Mouse (Mus musculus): Measurements from ENCODE around the gene Ppp1r13b. TPM values are rescaled to one million over a fixed set of nuclear protein-coding genes. Genes with fewer than 3 reads are reported as not detected.

Ppp1r13b gene
- polyA plus RNA-seq, 1 experiment = 0.81 TPM

DNA sequence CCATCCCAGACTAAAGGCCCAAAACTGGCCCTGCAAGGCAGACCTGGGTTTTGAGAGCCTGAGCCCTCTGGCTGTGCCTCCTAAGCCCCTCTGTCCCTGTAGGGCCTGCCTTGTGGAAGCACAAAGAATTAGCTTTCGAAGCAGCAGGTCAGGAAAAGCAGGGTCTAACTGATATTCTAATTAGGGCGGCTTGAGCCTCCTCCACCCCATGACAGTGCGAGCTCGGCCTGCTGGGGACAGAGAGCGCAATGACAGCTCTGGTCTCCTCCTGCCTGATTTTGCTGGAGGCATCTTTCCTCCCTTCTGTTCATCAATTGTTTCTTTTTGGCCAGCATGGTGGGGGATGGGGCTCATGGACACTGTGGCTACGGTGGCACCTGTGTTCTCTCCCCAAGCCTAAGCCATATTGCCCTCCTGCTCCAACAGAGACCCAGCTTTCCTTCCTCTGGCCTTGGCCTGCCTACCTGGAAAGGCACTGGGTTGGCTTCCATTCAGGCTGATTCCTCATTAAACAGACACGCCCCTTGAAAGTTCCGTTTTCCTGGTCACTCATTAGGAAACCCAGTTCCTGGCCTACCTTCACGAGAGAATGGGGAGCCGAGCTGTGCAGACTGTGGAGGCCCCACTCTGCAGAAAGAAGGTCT, 35.6 kb upstream of the Ppp1r13b start:
- no peak for TF ChIP-seq TAL1 (IDR thresholded peaks at IDR 0.05; ENCODE audit: low read length)
- TF ChIP-seq GATA1 (IDR thresholded peaks at IDR 0.05; ENCODE audit: low read length) = no peak
- H3K4me1 ChIP-seq (ENCODE audit: control insufficient read depth) = peaks cover 51% of the 10 kb centered on the region
- H3K36me3 ChIP-seq (ENCODE audit: control insufficient read depth) = no peaks in the 10 kb centered on the region
- no peaks in the 10 kb centered on the region for H3K27me3 ChIP-seq (ENCODE audit: control insufficient read depth)
- peak overlapping the region; percentile 62 for H3K4me3 ChIP-seq (replicated peaks)
- H3K9me3 ChIP-seq (ENCODE audit: control insufficient read depth, low read length) = no peaks in the 10 kb centered on the region

DNA sequence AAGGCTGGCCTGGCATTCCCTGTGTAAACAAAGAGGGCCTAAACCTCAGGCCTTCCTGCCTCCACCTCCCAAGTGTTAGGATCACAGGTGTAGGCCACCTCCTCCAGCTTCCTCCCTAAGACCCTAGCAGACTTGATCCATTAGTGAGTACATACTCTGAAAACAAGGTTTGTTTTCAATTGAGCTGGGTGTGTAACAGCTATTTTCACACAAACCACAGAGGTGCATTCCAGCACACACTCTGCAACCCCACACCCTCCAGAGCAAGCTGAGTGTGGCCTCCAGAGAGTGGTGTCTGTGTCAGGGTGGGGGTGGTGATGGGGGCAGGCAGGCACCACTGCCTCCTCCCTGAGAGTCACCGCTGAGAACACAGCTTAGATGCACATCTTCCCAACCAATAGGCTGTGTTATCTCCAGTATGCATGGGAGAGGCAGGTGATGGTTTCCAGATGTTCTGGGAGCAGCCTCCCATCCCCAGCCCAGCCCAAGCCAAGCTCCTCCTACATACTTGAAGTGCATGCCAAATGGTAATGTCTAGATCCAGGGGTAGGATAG, 30.8 kb upstream of the Ppp1r13b start:
- no peaks in the 10 kb centered on the region for H3K27me3 ChIP-seq (ENCODE audit: control insufficient read depth)
- no peak for TF ChIP-seq GATA1 (IDR thresholded peaks at IDR 0.05; ENCODE audit: low read length)
- no peak for TF ChIP-seq TAL1 (IDR thresholded peaks at IDR 0.05; ENCODE audit: low read length)
- no peak overlapping the region for H3K4me3 ChIP-seq (replicated peaks)
- no peaks in the 10 kb centered on the region for H3K36me3 ChIP-seq (ENCODE audit: control insufficient read depth)
- peaks cover 27% of the 10 kb centered on the region for H3K4me1 ChIP-seq (ENCODE audit: control insufficient read depth)
- no peaks in the 10 kb centered on the region for H3K9me3 ChIP-seq (ENCODE audit: control insufficient read depth, low read length)

DNA sequence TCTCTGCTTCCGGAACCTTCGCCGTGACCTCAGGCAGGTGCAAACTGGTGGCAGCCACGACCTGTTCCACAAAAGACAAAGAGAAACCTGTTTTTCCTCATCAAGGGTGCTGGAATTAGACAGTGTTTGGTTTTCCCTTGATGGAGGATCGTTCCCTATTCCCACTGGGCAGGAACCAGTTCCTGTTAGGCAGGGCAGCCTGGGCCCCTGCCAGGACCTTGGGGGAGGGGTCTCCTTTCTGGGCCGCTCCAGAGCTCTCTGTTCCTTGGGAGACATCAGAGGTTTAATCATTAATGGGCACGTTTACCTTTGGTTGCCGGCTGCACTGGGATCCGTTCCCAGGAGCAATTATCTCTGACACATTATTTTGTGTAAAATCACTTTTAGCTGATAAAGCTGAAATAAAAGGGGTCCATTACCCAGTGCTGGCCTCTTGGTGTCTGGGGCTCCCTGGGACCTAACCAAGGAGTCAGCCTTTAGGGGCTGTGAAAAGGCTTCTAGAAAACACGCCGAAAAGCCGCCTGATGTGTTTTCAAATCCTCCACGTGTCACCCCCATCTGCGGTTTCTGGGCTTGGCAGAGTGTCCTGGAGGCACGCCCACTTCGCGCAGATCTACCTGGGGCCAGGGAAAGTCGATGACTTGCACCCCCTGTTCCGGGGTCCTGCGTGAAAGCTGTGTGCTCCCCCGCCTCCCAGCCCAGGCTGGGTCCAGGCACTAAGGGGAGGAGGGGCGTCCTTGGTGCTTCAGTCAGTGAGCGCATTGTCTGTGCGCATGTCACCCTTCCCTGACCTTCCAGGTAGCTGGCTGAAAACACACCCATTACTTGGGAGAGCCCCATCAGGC, 29.0 kb upstream of the Ppp1r13b start:
- TF ChIP-seq TAL1 (IDR thresholded peaks at IDR 0.05; ENCODE audit: low read length) (no peak), GATA1 (IDR thresholded peaks at IDR 0.05; ENCODE audit: low read length) (no peak)
- Histone ChIP-seq H3K36me3 (ENCODE audit: control insufficient read depth) (no peaks in the 10 kb centered on the region), H3K9me3 (ENCODE audit: control insufficient read depth, low read length) (no peaks in the 10 kb centered on the region), H3K27me3 (ENCODE audit: control insufficient read depth) (no peaks in the 10 kb centered on the region), H3K4me3 (replicated peaks) (no peak overlapping the region), H3K4me1 (ENCODE audit: control insufficient read depth) (peaks cover 22% of the 10 kb centered on the region)

DNA sequence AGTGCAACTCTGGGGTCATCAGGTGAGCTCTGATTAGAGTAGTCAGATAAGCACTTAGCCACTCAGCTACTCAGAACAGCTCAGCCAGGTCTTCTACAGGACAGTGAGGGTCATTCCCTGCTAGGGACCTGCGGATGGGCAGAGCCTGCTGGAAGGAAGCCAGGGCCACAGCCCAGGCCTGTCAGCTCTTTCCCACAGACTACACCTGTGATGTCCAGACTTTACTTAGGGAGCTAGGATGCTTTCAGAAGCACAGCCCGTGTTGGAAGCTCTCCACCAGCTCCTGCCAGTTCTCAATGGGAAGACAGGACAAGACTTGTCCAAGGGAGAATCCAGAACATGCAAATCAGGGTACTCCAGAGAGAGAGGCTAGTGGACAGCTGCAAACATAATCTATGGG, 26.1 kb upstream of the Ppp1r13b start:
- no peaks in the 10 kb centered on the region for H3K27me3 ChIP-seq (ENCODE audit: control insufficient read depth)
- H3K4me1 ChIP-seq (ENCODE audit: control insufficient read depth) = peaks cover 18% of the 10 kb centered on the region
- H3K36me3 ChIP-seq (ENCODE audit: control insufficient read depth) = no peaks in the 10 kb centered on the region
- no peak for TF ChIP-seq TAL1 (IDR thresholded peaks at IDR 0.05; ENCODE audit: low read length)
- no peak for TF ChIP-seq GATA1 (IDR thresholded peaks at IDR 0.05; ENCODE audit: low read length)
- H3K4me3 ChIP-seq (replicated peaks) = no peak overlapping the region
- H3K9me3 ChIP-seq (ENCODE audit: control insufficient read depth, low read length) = no peaks in the 10 kb centered on the region

DNA sequence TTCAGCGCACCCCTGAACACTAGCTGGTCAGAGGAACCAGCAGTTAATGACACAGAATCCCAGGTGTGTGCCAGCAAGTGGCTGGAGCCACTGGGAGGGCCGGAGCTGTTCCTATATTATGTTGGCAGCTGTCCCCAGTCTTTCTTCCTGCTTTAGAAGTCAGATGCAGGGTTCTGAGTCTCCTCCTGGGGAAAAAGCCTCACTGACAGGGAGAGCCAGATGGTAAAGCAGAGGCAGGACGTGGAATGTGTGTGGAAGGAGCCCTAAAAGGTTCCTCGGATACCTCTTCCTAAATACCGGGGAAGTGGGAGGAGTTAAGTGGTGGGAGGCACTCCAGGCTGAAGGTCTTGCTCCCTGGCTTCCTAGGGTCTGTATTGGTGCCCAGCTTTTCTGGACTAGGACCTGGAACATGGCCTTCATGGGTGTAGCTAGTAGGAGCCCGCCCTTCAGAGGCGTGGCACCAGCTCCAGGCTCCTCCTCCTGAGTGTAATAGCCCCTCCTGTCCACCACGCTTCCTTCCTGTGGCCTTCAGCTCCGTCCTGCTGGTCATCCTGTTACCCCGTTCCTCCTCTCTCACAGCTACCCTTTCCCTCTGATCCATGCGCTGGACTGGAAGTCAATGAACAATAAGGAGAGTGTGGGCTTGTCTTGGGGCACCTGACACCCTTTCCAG, 25.3 kb upstream of the Ppp1r13b start:
- Histone ChIP-seq H3K4me1 (ENCODE audit: control insufficient read depth) (peaks cover 10% of the 10 kb centered on the region), H3K27me3 (ENCODE audit: control insufficient read depth) (no peaks in the 10 kb centered on the region), H3K4me3 (replicated peaks) (no peak overlapping the region), H3K36me3 (ENCODE audit: control insufficient read depth) (no peaks in the 10 kb centered on the region), H3K9me3 (ENCODE audit: control insufficient read depth, low read length) (no peaks in the 10 kb centered on the region)
- TF ChIP-seq GATA1 (IDR thresholded peaks at IDR 0.05; ENCODE audit: low read length) (no peak), TAL1 (IDR thresholded peaks at IDR 0.05; ENCODE audit: low read length) (no peak)

DNA sequence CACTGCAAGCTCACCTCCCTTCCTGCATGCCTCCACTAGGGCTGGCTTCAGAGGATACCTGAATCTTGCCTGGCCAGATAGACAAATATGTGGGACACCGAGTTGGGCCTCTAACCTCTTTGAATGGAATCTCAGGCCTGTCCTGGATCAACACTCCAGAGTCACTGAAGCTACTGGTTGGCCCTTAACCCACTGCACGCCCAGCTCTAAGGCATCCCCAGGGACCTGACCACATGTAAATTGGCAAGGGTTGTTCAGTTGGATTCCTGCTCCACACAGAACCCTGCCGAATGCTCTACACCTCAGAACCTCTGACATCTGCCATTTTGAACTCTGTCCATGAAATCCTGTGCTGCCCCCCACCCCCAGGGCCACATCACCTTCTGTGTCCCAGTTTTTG, 24.6 kb upstream of the Ppp1r13b start:
- TF ChIP-seq TAL1 (IDR thresholded peaks at IDR 0.05; ENCODE audit: low read length) (no peak), GATA1 (IDR thresholded peaks at IDR 0.05; ENCODE audit: low read length) (no peak)
- H3K4me1 ChIP-seq (ENCODE audit: control insufficient read depth) = peaks cover 10% of the 10 kb centered on the region

DNA sequence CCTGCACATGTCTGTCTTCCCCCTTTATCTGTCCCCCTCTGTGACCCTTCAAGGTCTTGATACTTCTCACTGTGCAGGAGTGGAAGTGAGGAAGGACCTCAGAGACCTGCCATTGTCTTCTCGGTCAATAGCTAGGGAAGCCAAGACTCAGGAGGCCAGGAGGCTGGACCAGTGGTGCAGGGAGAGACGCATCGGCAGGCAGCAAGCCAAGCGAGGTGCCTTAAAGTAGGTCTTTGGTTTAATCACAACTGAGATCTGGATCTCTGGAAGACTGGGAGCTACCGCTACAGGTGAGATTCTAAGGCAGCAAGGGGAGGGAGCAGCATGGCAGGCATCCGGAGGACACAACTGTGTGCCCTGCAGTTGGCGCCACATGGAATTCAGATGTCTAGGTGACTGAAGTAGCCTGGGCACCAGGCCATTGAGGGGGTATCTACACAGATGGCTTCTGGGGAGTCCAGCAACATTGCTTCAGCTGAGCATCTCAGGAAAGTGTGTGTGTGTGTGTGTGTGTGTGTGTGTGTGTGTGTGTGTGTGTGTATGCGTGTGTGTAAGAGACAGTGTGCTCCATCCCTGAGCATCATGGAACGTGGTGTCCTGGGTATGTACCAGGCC, 23.6 kb upstream of the Ppp1r13b start:
- no peaks in the 10 kb centered on the region for H3K9me3 ChIP-seq (ENCODE audit: control insufficient read depth, low read length)
- no peaks in the 10 kb centered on the region for H3K36me3 ChIP-seq (ENCODE audit: control insufficient read depth)
- H3K27me3 ChIP-seq (ENCODE audit: control insufficient read depth) = no peaks in the 10 kb centered on the region
- H3K4me1 ChIP-seq (ENCODE audit: control insufficient read depth) = peaks cover 7% of the 10 kb centered on the region
- TF ChIP-seq TAL1 (IDR thresholded peaks at IDR 0.05; ENCODE audit: low read length) (no peak), GATA1 (IDR thresholded peaks at IDR 0.05; ENCODE audit: low read length) (no peak)
- no peak overlapping the region for H3K4me3 ChIP-seq (replicated peaks)

More for the DNA sequence above, 24.6 kb upstream of the Ppp1r13b start:
- Histone ChIP-seq H3K4me3 (replicated peaks) (no peak overlapping the region), H3K36me3 (ENCODE audit: control insufficient read depth) (no peaks in the 10 kb centered on the region), H3K27me3 (ENCODE audit: control insufficient read depth) (no peaks in the 10 kb centered on the region), H3K9me3 (ENCODE audit: control insufficient read depth, low read length) (no peaks in the 10 kb centered on the region)

DNA sequence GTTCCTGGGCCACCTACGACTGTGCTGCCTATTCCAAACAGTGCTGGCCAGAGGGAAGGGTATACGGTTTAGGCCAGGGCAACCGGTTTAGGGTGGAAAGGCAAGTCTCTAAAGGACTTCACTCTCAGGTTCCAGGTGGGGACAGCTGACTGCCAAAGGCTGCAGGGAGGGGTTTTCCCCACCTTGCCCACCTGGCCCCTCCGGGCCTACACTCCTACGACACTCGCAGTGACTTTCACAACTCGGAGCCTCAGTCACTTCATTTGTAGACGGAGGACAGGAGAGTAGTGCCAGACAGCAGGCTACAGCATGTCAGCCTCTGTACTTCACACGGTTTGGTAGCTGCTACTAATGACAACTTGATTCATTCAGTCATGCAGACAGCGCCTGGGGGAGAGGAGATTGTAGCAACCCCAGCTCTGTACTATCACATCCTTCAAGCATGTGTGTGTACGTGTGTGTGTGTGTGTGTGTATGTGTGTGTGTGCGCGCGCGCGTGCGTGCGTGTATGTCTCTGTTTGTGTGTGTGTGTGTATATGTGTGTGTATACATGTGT, 20.6 kb upstream of the Ppp1r13b start:
- no peak for TF ChIP-seq TAL1 (IDR thresholded peaks at IDR 0.05; ENCODE audit: low read length)
- TF ChIP-seq GATA1 (IDR thresholded peaks at IDR 0.05; ENCODE audit: low read length) = no peak
- H3K4me3 ChIP-seq (replicated peaks) = no peak overlapping the region
- no peaks in the 10 kb centered on the region for H3K36me3 ChIP-seq (ENCODE audit: control insufficient read depth)
- H3K9me3 ChIP-seq (ENCODE audit: control insufficient read depth, low read length) = no peaks in the 10 kb centered on the region
- H3K27me3 ChIP-seq (ENCODE audit: control insufficient read depth) = no peaks in the 10 kb centered on the region
- H3K4me1 ChIP-seq (ENCODE audit: control insufficient read depth) = peaks cover 17% of the 10 kb centered on the region
